Mouse (Mus musculus) mouse embryonic stem cell (cell line): ENCODE results near the gene Trim47.
"Not testable (repeated sequence)": the region's sequence is repeated elsewhere in the genome, so short reads cannot be mapped to it uniquely, and the experiment has no call there.

Source experiments
- in situ Hi-C, 2 experiments: fragments of 300-500 bp; cut with MboI; formaldehyde crosslinking; loops; 1 replicate in 1 of 2; 3 replicates in 1 of 2; pipeline ENCODE4 v1.14.3; 2019 to 2020; ENCODE audit warnings: low sequenced_read_pairs in 2 of 2, low pct_unique_long_range_greater_than_20kb in 1 of 2, mixed read lengths in 1 of 2; ENCODE audit not compliant: unreplicated experiment in 1 of 2

Trim47 gene

DNA sequence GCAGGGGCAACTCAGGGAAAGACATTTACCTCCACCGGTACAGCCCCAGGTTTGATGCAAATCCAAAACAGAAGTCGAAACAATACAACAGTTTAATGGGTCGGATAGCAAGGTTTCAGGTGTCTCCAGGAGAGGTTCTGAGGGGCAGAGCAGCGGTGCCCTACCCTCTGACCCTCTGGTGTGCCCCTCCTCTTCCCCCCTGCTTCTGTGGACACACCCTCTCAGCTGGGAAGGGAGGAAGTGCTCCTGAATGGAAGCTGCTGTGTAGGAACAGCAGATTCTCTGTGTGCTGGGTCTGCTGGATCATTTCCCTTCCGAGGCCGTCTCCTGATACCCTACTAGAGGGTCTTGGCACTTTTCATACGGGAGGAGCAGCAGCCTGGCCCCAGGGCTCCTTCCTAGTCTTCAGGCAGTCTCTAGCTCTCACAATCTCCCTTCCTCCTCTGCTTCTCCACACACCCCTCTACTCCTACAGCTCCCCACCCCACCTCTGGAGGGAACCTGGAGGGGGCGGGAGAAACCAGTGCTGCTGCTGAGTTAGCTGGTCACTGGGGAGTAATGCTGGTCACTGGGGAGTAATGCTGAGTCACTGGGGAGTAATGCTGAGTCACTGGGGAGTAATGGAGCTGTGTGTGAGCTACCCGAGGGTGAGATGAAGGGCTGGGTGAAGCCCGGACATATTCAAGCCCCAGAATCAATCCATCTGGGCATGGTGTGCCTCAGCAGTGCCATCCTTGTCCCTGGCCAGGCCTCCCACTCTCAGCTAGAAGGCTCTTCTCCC is 15.4 kb upstream of the Trim47 start:
- in situ Hi-C loops: no loop called here

DNA sequence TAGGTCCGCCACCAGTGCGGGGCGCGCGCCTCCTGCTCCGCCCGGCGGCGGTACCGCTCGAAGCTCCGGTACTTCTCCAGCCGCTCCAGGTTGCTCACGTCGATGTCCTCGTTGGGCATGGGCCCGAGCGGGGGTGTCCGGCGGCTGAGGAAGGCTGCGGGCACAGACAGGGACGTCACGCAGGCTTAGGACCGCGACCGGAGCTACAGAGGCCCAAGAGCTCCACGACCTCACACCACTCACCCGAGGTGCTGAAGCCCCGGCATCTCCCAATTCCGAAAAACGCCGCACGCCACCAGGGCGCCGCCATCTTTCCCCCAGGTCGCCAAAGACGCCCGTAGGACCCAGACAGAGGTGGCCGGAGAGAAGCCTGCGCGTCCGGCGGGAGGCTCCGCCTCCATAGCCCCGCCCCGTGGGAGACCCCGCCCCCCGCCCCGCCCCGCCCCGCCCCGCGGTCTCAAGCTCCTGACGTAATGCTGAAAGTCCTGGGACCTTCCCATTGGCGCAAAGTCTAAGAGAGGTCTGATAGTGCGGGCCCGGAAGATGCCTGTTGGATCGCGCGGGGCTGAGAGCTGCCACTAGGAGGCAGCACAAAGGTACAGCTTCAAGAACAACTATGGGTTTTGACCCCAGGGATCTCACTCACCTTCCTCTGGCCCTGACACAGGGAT is 11.6 kb upstream of the Trim47 start, which contains the start of gene Mrpl38:
TSS of gene Mrpl38 (minus strand) at position 401 of the 671 bp plus-strand sequence.
- in situ Hi-C loops: no loop called here

- in situ Hi-C loops: no loop called here
Observed at GRCm38 (mm10) chr11:116138096-116138467, 11.1 kb upstream of the Trim47 start.

- in situ Hi-C loops: no loop called here
Observed at GRCm38 (mm10) chr11:116134171-116134570, 7.2 kb upstream of the Trim47 start.

DNA sequence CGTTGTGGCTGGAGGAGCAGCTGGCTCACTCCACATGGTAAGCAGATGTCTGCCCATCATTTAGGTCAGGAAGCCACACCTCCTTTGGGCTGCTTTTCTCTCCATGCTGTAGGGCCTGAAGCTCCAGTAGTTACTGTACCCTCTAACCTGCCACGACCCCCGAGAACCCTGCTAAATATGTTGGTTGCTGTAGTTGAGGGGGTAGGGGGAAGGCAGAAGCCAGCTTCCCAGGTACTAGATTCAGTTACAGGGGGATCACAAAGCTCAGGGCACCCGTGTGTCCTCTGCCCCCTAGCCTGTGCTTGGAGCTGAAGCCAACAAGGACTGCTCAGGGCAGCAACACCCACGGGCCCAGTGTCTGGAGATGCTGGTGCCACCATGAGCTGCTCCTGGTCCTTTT is 6.5 kb upstream of the Trim47 start:
- in situ Hi-C loops: no loop called here

DNA sequence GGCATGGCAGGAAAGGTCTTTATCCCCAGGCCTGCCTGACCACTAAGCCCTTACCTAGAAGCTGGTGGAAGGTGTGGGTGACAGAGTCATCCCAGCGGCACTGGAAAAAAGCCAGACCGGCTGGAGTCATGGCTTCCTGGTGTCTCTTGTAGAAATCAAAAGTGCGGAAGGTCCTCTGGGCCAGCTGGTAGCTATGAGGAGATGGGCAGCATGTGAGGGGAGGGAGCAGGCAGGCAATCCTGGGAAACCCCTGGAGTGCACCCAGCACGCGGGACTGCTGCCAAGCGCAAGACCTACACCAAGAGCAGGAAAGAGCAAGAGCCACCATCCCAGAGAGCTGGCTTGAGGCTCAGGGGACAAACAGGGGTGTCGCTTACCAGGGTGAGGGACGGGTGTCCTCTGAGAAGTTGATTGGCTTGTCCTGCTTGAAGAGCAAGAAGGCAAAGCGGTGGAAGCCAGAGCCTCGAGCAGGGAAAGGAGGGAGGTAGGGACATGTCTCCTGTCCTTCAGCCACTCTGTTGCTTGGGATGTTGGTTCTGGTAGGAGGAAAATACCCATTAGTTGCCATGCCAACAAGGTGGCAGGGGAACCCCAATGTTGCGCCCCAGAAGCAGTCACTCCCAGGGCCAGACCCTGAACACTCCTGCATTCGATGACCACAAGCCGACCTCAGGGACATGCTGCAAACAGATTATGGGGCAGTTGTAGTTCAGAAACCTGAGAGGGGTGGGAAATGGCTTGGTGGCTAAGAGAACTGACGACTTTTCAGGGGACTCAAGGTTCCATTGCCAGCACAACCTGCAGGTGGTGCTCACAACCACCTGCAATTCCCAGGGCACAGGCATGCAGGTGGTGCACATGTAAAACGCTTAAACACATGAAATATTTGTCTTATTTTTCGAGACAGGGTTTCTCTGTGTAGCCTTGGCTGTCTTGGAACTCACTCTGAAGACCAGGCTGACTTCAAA is 5.6 kb upstream of the Trim47 start:
- in situ Hi-C loops: no loop called here

DNA sequence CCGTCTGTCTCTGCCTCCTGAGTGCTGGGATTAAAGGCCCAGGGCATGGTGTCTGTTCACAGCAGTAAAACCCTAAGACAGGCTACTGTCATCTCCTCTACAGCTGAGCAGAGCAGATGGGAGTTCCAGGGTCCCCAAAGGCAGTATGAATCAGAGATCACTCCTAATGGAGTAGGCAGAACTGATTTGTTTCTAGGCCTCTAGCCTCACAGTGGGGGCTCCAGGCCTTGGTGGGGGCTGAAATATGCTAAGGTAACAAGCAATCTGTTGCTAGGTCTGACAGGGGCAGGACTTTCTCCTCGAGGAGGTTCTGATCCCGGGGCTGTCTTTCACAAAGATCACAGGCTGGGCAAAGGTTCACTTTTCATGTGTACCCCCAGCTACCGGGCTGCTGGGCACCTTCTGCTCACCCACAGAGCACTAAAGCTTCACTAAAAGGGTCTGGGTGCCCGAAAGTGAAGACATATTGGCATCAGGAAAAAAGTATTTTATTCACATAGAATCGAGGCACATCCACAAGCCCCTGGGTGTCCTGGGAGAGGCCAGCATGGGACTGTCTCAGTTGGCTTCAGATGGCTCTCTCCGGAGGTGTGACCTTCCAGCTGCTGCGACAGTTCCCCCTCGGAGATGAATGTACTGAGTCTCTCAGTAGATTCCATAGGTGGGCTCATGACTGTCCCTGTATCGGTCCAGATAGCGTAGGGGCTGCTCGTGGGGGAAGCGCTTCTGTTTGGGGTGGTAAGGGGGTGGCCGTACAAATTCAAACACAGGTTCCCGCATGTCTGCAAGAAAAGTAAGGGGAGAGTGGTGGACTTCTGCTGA is 4.5 kb upstream of the Trim47 start:
- in situ Hi-C loops: no loop called here

DNA sequence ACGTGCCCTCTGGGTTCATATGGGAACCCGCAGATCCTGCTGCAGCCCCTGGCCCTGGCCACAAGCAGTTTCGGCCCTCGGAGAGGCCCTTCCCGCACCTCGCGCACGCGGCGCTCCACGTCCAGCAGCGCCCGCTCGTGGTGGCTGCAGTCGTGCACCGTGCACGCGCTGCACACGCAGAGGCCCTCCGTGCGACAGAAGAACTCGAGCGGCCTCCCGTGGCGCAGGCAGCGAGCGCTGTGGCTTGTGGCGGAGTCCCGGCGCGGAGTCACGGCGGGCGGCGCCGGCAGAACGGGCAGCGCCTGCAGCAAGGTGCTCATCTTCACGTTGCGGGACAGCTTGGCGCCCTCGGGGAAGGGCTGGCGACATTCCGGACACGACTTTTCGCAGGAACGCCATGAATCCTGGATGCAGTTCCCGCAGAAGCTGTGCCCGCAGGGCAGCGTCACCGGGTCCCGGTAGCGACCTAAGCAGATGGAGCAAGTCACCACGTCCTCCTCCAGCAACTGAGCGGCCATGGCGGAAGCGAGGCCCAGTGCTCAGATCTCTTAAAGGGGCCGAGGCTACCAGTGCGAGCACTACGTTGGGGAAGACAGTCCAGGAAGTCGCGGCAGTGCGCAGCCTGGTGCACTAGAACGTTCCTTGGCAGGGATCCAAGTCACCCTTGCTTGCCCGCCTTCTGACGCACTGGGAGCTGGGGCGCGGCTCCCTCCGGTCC is 3.6 kb upstream of the Trim47 start, which contains the start of gene Trim65:
TSS of gene Trim65 (minus strand) at position 641 of the 718 bp plus-strand sequence.
- in situ Hi-C loops: no loop called here

GRCm38 (mm10) chr11:116129993-116130487 is 3.0 kb upstream of the Trim47 start:
- in situ Hi-C loops: no loop called here

DNA sequence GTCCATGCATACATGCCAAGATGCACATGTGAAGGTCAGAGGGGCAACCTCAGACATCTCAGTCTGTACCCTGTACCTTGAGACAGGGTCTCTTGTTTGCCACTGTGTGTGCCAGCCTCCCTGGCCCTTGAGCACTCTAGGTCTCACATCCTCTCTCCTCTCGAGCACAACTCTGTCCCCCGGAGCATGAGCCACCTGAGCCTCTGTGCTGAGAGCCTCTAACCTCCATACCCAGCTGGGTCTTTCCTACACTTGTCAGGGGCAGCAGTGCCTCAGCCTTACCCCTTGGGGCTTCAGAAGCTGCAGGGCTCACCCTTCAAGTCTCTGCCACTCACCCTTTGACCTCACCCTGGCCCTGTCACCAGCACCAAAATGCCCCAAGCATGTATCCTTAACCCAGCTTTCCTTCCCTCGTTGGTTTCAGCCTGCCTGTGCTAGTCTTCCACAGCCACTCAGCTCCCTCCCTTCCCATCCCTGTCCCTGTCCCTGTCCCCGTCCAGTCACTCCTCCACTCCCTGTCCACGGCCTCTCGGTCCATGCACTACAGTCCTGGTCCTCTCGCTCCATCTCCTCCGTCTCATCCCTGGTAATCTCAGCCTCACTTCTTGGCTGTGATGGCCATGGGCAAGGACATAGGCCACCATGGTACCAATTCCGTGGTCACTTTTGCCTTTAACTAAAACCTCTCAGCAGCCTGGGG is 2.2 kb upstream of the Trim47 start:
- in situ Hi-C loops: no loop called here

- in situ Hi-C loops: no loop called here
Observed at GRCm38 (mm10) chr11:116127986-116128385, 976 bp upstream of the Trim47 start.

GRCm38 (mm10) chr11:116126261-116126660 is 749 bp downstream of the Trim47 start:
- in situ Hi-C loops: no loop called here

GRCm38 (mm10) chr11:116121731-116122245 is 5.2 kb downstream of the Trim47 start:
- in situ Hi-C loops: not testable (repeated sequence)

GRCm38 (mm10) chr11:116117819-116118218 is 9.2 kb downstream of the Trim47 start:
- in situ Hi-C loops: no loop called here

GRCm38 (mm10) chr11:116117241-116117640 is 9.8 kb downstream of the Trim47 start:
- in situ Hi-C loops: no loop called here

- in situ Hi-C loops: no loop called here
Observed at GRCm38 (mm10) chr11:116111611-116112203, 15.3 kb downstream of the Trim47 start.
